Mouse (Mus musculus): ENCODE results near the gene Cdh8. TPM values are rescaled to one million over a fixed set of nuclear protein-coding genes. Genes with fewer than 3 reads are reported as not detected.

The Cdh8 gene
- total RNA-seq (2023; ENCODE audit: inconsistent age): not detected in 4 replicates

GRCm38 (mm10) chr8:99415966-99416781 lies at the start of gene Cdh8:
Gene Cdh8, minus strand, starts transcription at chr8:99416471.

Data from B cell, adult (primary cell).